Mouse (Mus musculus) megakaryocyte, embryonic 14.5 days (primary cell): Measurements from ENCODE around the gene Lbh.

Experiments used
- FLI1 ChIP-seq: IDR thresholded peaks from 2 replicates; pipeline ENCODE4 v1.6.1; 2012; ENCODE audit warnings: low read length, inconsistent platforms, mixed read lengths
- GATA1 ChIP-seq: IDR thresholded peaks from 3 replicates; pipeline ENCODE4 v1.6.1; 2012; ENCODE audit warnings: mixed read lengths, low read length, inconsistent platforms, borderline replicate concordance

GRCm38 (mm10) chr17:72968666-72969065 is 50.6 kb downstream of the Lbh start:
- TF ChIP-seq GATA1 (no peak), FLI1 (no peak)
